Mouse (Mus musculus) hindbrain, embryonic 13.5 days (tissue): ENCODE results near the gene Aagab. TPM values are rescaled to one million over a fixed set of nuclear protein-coding genes. Genes with fewer than 3 reads are reported as not detected.

Experiments used
- ATAC-seq: fragments of 200-750 bp; cut with Nextera tagmentation; 2 replicates; pipeline ENCODE4 v1.8.0; 2017; ENCODE audit warnings: moderate TSS enrichment; ENCODE audit not compliant: low FRiP score
- H3K27ac ChIP-seq: fragments of 300-500 bp; sonication (generic); 2 replicates; pipeline ENCODE4 v1.5.1; 2015; ENCODE audit warnings: inconsistent platforms, mild to moderate bottlenecking, moderate library complexity
- H3K27me3 ChIP-seq: fragments of 300-500 bp; sonication (generic); 2 replicates; pipeline ENCODE4 v1.6.1; 2015; ENCODE audit warnings: mild to moderate bottlenecking, inconsistent platforms
- H3K36me3 ChIP-seq: fragments of 300-500 bp; sonication (generic); 2 replicates; pipeline ENCODE4 v1.6.1; 2015; ENCODE audit warnings: mild to moderate bottlenecking, inconsistent platforms
- H3K4me1 ChIP-seq: fragments of 300-500 bp; sonication (generic); replicated peaks from 2 replicates; pipeline ENCODE4 v1.6.1; 2015; ENCODE audit warnings: inconsistent platforms
- H3K4me2 ChIP-seq: fragments of 300-500 bp; sonication (generic); 2 replicates; pipeline ENCODE4 v1.6.1; 2015; ENCODE audit warnings: inconsistent platforms, mild to moderate bottlenecking, moderate library complexity
- H3K4me3 ChIP-seq: fragments of 300-500 bp; sonication (generic); 2 replicates; pipeline ENCODE4 v1.5.1; 2015; ENCODE audit warnings: mild to moderate bottlenecking, inconsistent platforms
- H3K9ac ChIP-seq: fragments of 300-500 bp; sonication (generic); 2 replicates; pipeline ENCODE4 v1.6.1; 2015; ENCODE audit warnings: mild to moderate bottlenecking, inconsistent platforms
- H3K9me3 ChIP-seq: fragments of 300-500 bp; sonication (generic); 2 replicates; pipeline ENCODE4 v1.6.1; 2016; ENCODE audit warnings: inconsistent platforms
- WGBS: fragments of 180-500 bp; shearing (Covaris S2); methylation state at CpG from one replicate; pipeline ENCODE4 v1.1.7; 2015; 5-methylcytosine and 5-hydroxymethylcytosine counted together
- polyA plus RNA-seq: library from polyadenylated mRNA; unstranded; fragments of >200 nt; fragmentation: Nextera tagmentation; extraction: Ambion mirVana; gene quantifications from 2 replicates; pipeline ENCODE4 v1.2.1, GENCODE M21; 2015

The Aagab gene
- polyA plus RNA-seq, 1 experiment from 2014 or later, result 61.0 TPM

DNA sequence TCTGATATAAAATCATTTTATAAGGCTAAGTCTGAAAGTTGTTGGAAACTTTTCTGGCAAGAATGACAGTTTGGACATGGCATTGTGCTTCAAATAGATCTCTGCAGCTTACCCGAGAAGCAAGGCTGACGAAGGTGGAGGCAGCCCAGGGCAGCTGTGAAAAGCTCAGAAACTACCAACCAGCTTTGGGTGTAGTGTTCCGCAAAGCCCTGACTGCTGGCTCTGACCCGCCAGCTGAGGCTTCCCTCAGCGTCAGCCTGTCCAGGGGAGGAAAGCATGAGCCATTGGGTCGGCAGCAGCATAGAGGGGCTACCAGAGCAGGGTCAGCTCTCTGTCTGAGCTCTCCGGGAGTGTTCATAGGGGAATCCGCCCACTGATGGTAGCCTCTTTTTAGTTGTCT, 6.8 kb downstream of the Aagab start:
- Histone ChIP-seq H3K27me3 (no peaks in the 10 kb centered on the region), H3K27ac (no peak overlapping the region), H3K9me3 (no peaks in the 10 kb centered on the region), H3K4me2 (no peak overlapping the region), H3K4me1 (peaks cover 47% of the 10 kb centered on the region), H3K4me3 (no peak overlapping the region), H3K36me3 (no peaks in the 10 kb centered on the region), H3K9ac (no peak overlapping the region)
- WGBS, result 63% methylated on average over 8 of the region's 8 CpGs
- no peak for ATAC-seq

DNA sequence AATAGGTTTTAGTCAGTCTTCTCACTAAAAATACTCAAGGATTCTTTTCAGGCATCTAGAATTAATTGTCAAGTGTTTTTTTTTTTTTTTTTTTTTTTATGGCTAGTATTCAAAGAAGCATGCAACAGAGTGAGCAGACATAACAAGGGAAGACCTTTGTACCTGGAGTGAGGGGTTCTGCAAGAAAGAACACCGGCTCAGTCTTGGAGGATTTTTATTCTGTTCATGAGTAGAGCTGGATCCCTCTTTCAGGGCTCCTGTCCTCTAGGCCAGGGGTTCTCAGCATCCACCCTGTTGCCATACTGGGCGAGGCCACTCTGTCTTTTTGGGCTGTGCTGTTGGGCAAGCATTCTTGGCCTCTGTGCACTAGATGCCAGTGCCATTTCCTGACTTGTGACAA, 7.3 kb downstream of the Aagab start:
- peaks cover 51% of the 10 kb centered on the region for H3K4me1 ChIP-seq
- no peak for ATAC-seq
- H3K27me3 ChIP-seq, result no peaks in the 10 kb centered on the region
- H3K9ac ChIP-seq, result no peak overlapping the region
- H3K4me3 ChIP-seq, result no peak overlapping the region
- no peak overlapping the region for H3K27ac ChIP-seq
- no peaks in the 10 kb centered on the region for H3K36me3 ChIP-seq
- no peak overlapping the region for H3K4me2 ChIP-seq
- WGBS, result 91% methylated on average over 2 of the region's 2 CpGs
- H3K9me3 ChIP-seq, result no peaks in the 10 kb centered on the region

GRCm38 (mm10) chr9:63610231-63610630, 7.8 kb downstream of the Aagab start:
- no peak overlapping the region for H3K4me2 ChIP-seq

GRCm38 (mm10) chr9:63610841-63611366, 8.4 kb downstream of the Aagab start:
- no peaks in the 10 kb centered on the region for H3K27me3 ChIP-seq
- H3K9ac ChIP-seq, result peak overlapping the region; percentile 57
- no peak overlapping the region for H3K4me3 ChIP-seq
- no peaks in the 10 kb centered on the region for H3K9me3 ChIP-seq
- ATAC-seq, result no peak
- 17% methylated on average over 13 of the region's 13 CpGs for WGBS
- H3K36me3 ChIP-seq, result no peaks in the 10 kb centered on the region
- 0 out of 2 replicates have a peak overlapping the region, but pooled peaks have one; percentile 17 for H3K4me2 ChIP-seq
- peaks cover 53% of the 10 kb centered on the region for H3K4me1 ChIP-seq
- peak overlapping the region; percentile 9; the same call in 1 of the 2 replicates for H3K27ac ChIP-seq

More at GRCm38 (mm10) chr9:63610231-63610630, 7.8 kb downstream of the Aagab start:
- no peak overlapping the region for H3K9ac ChIP-seq
- no peak overlapping the region for H3K27ac ChIP-seq
- 85% methylated on average over 6 of the region's 6 CpGs for WGBS
- peaks cover 53% of the 10 kb centered on the region for H3K4me1 ChIP-seq
- H3K36me3 ChIP-seq, result no peaks in the 10 kb centered on the region
- no peak for ATAC-seq
- H3K9me3 ChIP-seq, result no peaks in the 10 kb centered on the region
- no peak overlapping the region for H3K4me3 ChIP-seq
- H3K27me3 ChIP-seq, result no peaks in the 10 kb centered on the region

- 72% methylated on average over 5 of the region's 5 CpGs for WGBS
- Histone ChIP-seq H3K9ac (no peak overlapping the region), H3K4me3 (no peak overlapping the region), H3K4me1 (peaks cover 57% of the 10 kb centered on the region), H3K27ac (0 out of 2 replicates have a peak overlapping the region, but pooled peaks have one; percentile 18), H3K27me3 (no peaks in the 10 kb centered on the region), H3K4me2 (no peak overlapping the region), H3K36me3 (peaks cover 4% of the 10 kb centered on the region), H3K9me3 (no peaks in the 10 kb centered on the region)
- no peak for ATAC-seq
These were observed 9.5 kb downstream of the Aagab start for GRCm38 (mm10) chr9:63611967-63612366.

DNA sequence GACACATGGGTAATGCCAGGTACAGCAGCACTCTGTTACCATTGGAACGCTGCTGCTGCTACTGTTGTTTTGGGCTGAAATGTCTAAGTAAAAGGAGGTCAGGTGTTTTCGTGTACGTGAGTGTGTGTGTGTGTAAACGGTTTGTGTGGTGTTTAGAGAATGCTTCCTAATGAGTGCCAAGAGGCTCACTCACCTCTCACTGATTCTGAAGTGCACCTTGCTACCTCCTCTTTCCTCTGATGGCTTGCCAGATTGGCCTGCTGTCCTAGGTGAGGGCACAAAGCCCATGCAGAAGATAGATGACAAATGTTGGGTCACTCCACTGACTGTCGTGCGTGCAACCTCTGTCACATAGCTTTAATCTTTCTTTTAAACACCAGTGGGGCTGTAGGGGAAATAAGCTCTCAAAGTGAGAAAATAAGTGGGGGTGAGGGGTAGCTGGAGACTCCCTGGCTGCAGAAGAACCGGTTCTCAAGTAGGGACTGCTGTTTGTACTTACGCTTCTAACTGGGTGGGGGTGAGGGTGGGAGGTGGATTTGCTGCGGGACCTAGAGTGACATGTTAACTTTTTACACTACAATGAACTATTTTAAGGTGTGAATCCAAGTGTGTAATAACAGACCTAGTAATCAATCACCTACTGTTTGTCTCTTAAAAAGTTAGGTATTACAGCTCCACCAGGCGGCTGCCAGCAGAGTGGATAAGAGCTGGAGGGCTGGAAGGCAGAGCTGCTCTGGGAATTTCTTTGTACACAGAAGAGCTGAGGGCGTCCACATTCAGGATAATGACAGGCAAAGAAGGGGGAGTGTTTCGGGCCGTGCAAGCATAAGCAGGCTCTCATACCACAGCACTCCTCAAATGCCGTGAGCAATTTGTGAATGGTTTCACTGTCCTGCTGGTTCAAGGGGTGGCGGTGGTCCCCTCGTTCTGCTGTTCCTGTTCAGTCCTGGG, 10.4 kb downstream of the Aagab start:
- H3K27ac ChIP-seq, result peak overlapping the region; percentile 46
- peaks cover 13% of the 10 kb centered on the region for H3K36me3 ChIP-seq
- peaks cover 57% of the 10 kb centered on the region for H3K4me1 ChIP-seq
- peak overlapping the region; percentile 31 for H3K4me2 ChIP-seq
- WGBS, result 46% methylated on average over 16 of the region's 16 CpGs
- H3K27me3 ChIP-seq, result no peaks in the 10 kb centered on the region
- ATAC-seq, result 0 out of 2 replicates have a peak, but pooled peaks have one; percentile 49
- H3K4me3 ChIP-seq, result no peak overlapping the region
- H3K9ac ChIP-seq, result 0 out of 2 replicates have a peak overlapping the region, but pooled peaks have one; percentile 47
- H3K9me3 ChIP-seq, result no peaks in the 10 kb centered on the region

- WGBS, result 60% methylated on average over 1 of the region's 1 CpGs
- H3K27me3 ChIP-seq, result no peaks in the 10 kb centered on the region
- H3K36me3 ChIP-seq, result peaks cover 20% of the 10 kb centered on the region
- peak overlapping the region; percentile 46; the same call in 1 of the 2 replicates for H3K27ac ChIP-seq
- H3K4me1 ChIP-seq, result peaks cover 57% of the 10 kb centered on the region
- H3K9ac ChIP-seq, result 0 out of 2 replicates have a peak overlapping the region, but pooled peaks have one; percentile 47
- no peaks in the 10 kb centered on the region for H3K9me3 ChIP-seq
- no peak overlapping the region for H3K4me3 ChIP-seq
- H3K4me2 ChIP-seq, result peak overlapping the region; percentile 31
- ATAC-seq, result no peak
These were observed 11.1 kb downstream of the Aagab start for GRCm38 (mm10) chr9:63613569-63613968.

- Histone ChIP-seq H3K36me3 (peaks cover 27% of the 10 kb centered on the region), H3K4me3 (no peak overlapping the region), H3K4me2 (no peak overlapping the region), H3K27ac (no peak overlapping the region), H3K4me1 (peaks cover 56% of the 10 kb centered on the region), H3K9me3 (no peaks in the 10 kb centered on the region), H3K9ac (no peak overlapping the region), H3K27me3 (no peaks in the 10 kb centered on the region)
- ATAC-seq, result no peak
- WGBS, result 85% methylated on average over 11 of the region's 11 CpGs
These were observed 11.8 kb downstream of the Aagab start for GRCm38 (mm10) chr9:63614018-63614985.

DNA sequence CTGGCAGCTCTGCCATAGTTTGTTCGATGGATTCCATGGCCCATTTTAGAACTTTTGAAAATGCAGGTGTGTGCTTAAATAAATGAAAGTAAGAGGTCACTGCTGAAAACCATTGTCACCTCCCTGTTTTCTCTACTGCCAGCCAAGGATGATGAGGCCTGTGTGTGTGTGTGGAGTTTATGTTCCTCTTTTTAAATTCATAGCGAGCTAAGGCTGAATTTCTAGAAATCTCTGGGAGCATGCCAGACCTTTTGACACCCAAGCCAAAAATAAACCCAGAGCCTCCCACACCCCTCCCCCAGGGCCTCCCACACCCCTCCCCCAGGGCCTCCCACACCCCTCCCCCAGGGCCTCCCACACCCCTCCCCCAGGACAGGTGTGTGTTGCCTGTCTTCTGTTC, 15.5 kb downstream of the Aagab start:
- ATAC-seq, result no peak
- Histone ChIP-seq H3K27me3 (no peaks in the 10 kb centered on the region), H3K27ac (no peak overlapping the region), H3K4me1 (peaks cover 23% of the 10 kb centered on the region), H3K4me3 (no peak overlapping the region), H3K4me2 (no peak overlapping the region), H3K9ac (no peak overlapping the region), H3K9me3 (no peaks in the 10 kb centered on the region), H3K36me3 (peaks cover 58% of the 10 kb centered on the region)
- WGBS, result 94% methylated on average over 2 of the region's 2 CpGs

GRCm38 (mm10) chr9:63623895-63624569, 21.6 kb downstream of the Aagab start:
- no peak for ATAC-seq
- H3K4me3 ChIP-seq, result no peak overlapping the region
- peaks cover 5% of the 10 kb centered on the region; the same call in 1 of the 2 replicates for H3K4me1 ChIP-seq
- no peaks in the 10 kb centered on the region for H3K27me3 ChIP-seq
- no peak overlapping the region for H3K9ac ChIP-seq
- H3K27ac ChIP-seq, result no peak overlapping the region
- WGBS, result 81% methylated on average over 15 of the region's 15 CpGs
- no peaks in the 10 kb centered on the region for H3K9me3 ChIP-seq
- H3K4me2 ChIP-seq, result no peak overlapping the region
- H3K36me3 ChIP-seq, result peaks cover 61% of the 10 kb centered on the region

GRCm38 (mm10) chr9:63625090-63625756, 22.8 kb downstream of the Aagab start:
- ATAC-seq, result no peak
- peaks cover 62% of the 10 kb centered on the region for H3K36me3 ChIP-seq
- no peak overlapping the region for H3K4me3 ChIP-seq
- 94% methylated on average over 9 of the region's 9 CpGs for WGBS
- H3K9ac ChIP-seq, result no peak overlapping the region
- H3K4me2 ChIP-seq, result no peak overlapping the region
- H3K27ac ChIP-seq, result no peak overlapping the region
- H3K4me1 ChIP-seq, result peaks cover 5% of the 10 kb centered on the region; the same call in 1 of the 2 replicates
- H3K9me3 ChIP-seq, result no peaks in the 10 kb centered on the region
- no peaks in the 10 kb centered on the region for H3K27me3 ChIP-seq
